Mouse (Mus musculus): ENCODE results near the gene Slc35g1.
"Not testable (repeated sequence)": the region's sequence is repeated elsewhere in the genome, so short reads cannot be mapped to it uniquely, and the experiment has no call there.

Slc35g1 gene

DNA sequence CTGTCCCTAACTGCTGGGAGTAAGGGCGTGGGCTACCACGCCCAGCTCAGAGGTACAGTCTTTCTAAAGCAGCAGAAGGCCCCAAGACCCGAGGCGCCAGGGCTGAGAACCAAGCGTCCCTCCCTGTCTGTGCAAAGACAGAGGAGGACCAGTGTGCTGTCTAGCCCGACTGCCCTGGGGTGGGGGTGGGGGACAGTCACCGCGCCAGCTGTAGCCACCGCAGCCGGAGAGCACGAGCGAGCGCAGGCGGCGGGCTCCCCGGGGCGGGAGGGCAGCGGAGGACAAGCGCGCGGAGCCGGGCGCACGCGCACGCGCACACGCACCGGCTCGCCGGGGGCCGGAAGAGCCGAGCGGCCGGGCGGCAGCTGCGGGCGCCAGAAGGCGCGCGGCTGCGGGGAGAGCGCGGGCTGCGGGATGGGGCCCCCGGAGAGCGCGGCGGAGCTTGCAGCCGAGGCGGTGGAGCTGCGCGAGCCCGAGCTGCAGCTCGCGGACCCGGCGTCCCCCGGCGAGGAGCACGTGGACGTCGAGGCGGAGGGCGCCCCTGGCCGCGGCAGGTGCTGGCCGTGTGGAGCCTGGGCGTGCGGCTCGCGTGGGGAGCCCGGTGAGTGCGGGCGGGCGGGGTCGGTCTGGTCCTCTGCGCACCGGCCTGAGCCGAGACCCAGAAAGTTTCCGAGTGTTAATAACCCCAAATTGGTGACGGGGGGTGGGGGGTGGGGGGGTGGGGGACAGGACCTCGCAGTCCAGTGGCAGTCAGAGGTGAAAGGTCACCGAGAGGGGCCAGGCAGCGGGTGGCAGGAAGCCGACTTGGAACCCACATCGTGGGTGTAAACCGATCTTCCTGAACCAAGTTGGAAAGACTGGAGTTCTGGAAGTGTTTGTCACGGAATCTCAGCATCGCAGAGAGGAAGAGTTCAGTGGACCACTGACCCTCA lies at the start of gene Slc35g1:
TSS of gene Slc35g1 (plus strand) at position 280 of the 932 bp plus-strand sequence.
- CTCF ChIA-PET, result no interaction called here

- CTCF ChIA-PET, result interaction anchor here (0.8 kb wide), 1 partner anchor 101 kb away, joined by 5 read pairs; no protein-coding TSS in a partner anchor
Observed at GRCm38 (mm10) chr19:38348271-38349012, 47.3 kb upstream of the Slc35g1 start.

DNA sequence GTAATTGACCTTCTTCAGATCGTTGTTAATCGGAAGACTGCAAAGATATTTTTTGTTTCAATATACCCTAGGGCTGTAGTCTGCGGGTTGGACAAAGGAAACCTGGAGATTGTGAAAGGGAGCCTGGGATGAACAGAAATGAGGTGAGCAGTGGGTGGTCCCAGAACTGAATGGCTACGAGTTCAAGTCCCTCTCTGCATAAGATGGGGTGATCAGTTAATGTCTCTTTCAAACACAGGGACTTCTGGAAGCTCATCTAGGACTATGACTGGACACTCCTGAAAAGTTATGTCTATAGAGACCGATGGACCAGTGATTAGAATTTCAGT lies 46.8 kb upstream of the Slc35g1 start:
- CTCF ChIA-PET, result interaction anchor here (0.8 kb wide), 1 partner anchor 101 kb away, joined by 5 read pairs; no protein-coding TSS in a partner anchor

GRCm38 (mm10) chr19:38351202-38351601 lies 44.6 kb upstream of the Slc35g1 start:
- CTCF ChIA-PET, result no interaction called here

- CTCF ChIA-PET, result no interaction called here
Observed at GRCm38 (mm10) chr19:38351728-38352127, 44.1 kb upstream of the Slc35g1 start.

GRCm38 (mm10) chr19:38352495-38353130 lies 43.2 kb upstream of the Slc35g1 start:
- CTCF ChIA-PET, result interaction anchor here (0.6 to 0.8 kb wide), 3 partner anchors 13 to 398 kb away, joined by 3 to 7 read pairs (median 5); no protein-coding TSS in a partner anchor

GRCm38 (mm10) chr19:38354279-38354678 lies 41.5 kb upstream of the Slc35g1 start:
- CTCF ChIA-PET, result no interaction called here

DNA sequence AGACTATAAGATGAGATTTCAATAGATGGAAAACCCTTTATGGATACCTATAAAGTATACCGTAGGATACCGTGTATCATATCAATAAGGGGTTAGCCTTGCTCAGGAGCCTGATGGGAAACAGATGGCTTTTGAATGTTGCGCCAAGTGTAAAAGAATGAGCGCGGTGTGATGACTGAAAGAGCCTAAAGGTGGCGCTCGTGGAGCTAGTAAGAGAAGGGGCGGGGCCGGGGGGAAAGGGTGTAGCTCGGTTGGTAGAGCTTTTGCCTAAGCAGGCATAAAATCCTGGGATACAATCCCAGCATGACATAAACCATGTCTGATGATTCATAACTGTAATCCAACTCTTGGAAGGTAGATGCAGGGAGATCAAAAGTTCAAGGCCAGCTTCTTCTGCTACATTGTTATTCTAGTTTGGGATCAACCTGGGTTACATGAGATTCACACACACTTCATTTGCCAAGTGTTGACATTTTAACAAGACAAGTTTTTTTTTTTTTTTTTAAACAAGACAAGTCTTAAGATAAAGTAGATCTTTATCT lies 40.9 kb upstream of the Slc35g1 start:
- CTCF ChIA-PET, result no interaction called here

DNA sequence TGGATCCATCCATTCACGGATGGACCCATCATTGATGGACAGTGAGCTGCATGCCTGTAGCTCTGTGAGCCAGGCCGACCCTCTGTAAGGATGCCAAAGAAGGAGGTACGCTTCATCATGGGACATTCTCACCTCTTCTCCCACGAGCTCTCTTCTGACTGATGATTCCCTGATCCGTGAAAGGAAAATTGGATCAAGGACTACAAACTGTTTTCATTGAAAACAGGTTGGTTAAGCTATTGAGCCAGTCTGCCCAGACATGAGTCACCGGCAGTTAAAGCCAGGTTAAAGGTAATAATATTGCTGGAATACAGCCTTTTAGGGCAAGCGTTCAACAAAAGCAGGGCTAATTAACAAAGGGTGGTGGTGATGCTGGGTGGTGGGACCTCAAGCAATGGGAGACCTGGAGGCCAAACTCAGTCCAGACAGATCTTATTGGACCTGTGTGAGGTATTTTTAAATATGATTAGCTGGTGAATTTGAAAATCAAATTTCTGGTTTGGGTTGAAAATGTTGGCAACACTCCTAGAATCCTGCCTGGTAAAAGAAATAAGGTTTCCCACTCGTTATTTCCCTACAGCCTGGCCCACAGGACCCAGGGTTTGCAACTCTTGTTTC lies 39.5 kb upstream of the Slc35g1 start:
- CTCF ChIA-PET, result no interaction called here

DNA sequence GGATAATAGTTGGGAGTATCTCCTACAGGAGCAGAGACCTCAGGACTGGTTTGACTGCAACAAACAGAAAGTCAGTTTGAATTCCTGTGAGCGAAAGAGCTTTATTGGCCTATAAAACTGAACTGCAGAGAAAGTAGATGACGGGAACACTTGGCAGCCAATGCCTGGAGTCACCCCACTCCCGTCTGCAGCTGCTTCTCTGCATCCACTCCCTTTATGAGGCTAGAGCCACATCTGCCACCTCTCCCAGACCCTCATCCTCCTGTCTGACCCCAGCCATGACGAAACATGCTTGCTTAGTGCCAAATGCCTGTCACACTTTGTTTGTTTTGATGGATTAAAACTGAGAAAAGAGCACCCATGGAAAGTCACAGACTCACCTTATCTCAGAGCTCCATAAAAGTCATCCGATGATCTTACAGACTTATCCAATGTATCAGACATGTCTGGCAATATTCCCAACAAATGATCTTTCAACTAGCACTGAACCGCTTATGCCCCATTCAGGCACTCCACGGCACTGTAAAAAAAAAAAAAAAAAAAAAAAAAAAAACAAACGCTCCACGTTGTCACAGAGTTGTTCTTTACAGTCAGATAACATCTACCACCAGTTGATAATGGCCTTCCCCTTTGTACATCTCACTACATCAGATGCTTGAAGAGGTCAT lies 37.7 kb upstream of the Slc35g1 start:
- CTCF ChIA-PET, result no interaction called here

DNA sequence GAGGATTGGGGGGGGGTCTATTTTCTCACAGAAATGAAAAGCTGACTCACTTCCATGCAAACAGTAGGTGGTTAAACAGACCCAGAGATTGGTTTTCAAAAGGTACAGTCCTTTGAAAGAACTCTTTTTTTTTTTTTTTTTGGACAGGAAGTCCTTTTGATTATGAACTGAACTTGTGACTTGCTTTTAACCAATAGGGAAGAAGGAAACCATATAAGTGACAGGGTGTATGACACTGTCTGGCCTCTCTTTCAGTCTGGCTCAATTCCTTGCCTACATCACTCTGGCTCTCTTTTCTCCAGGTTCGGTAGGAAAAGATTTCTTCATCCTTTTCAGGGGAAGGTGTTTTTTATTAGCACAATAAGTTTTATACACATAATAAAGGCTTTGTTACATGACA lies 36.5 kb upstream of the Slc35g1 start:
- CTCF ChIA-PET, result no interaction called here

GRCm38 (mm10) chr19:38361850-38362249 lies 33.9 kb upstream of the Slc35g1 start:
- CTCF ChIA-PET, result no interaction called here

DNA sequence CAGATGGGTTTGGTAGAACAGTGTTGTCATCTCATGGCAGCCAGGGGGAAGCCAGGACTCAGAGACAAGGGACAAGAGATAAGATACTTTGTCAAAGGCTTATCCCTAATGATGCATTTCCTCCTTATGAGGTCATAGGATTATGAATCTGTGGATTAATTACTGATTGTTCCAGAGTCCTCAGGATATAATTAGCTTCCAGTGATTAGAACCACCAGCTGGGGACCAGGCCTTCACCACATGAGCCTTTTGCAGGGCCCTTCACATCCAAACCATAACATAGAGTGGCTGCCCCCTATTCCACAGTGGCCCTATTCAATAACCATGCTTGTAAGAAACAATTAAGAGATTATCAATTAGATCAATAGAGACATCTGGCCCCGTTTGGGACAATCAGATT lies 32.4 kb upstream of the Slc35g1 start:
- CTCF ChIA-PET, result no interaction called here

DNA sequence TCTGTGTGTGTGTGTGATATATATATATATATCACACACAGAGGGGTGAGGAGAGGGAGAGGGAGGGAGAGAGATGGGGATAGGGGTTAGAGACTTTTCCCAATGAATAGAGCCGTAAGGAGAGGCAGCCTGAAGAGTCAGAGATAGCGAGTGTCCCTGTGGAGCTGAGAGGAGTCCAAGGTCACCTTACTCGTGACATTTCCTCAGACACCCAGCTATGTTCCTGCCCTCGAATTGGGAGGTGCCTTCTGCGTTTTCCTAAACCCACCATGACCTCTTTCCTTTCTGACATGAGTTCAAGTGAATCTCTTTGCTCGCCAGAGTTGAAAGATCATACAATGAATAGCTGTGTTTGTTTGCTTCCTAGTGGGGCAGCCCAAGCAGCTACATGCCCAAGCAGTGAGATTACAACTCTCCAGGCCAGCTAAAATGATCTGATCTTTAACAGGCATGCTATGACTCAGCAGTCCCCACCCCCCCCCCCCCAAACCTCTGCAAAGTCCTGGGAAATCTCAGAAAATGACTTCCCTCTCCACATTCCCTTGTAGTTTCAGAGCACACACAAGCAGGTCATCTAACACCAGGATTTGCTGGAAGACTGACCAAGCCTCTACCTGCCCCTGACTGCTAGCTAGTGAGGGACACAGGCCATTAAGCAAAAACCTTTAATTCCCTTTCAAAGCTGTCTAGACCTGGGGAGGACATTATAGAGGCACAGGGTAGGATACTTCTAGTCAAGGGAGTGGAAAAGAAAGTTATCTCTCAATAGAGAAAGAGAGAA lies 31.7 kb upstream of the Slc35g1 start:
- CTCF ChIA-PET, result no interaction called here

GRCm38 (mm10) chr19:38364939-38365614 lies 30.7 kb upstream of the Slc35g1 start:
- CTCF ChIA-PET, result interaction anchor here (0.6 kb wide), 1 partner anchor 26 kb away, joined by 3 read pairs; no protein-coding TSS in a partner anchor

GRCm38 (mm10) chr19:38372460-38373102 lies 23.2 kb upstream of the Slc35g1 start:
- CTCF ChIA-PET, result no interaction called here

DNA sequence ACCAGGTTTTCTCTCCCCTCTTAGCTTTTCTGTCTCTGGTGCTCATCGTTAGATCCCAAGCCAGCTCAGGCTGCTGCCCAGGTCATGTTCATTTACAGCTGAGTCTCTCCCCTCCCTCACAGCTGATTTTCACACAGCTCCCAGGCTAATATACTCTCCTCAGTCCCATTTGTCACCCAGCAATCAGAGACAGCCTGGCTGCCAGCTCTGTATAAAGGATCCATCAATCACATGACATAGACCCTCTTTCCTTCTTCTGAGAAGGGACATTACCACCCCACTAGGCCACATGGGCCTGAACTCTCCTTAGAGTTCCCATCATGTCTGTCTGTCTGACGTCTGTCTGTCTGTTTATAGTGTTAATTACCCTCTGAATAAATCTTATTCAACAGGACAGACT lies 22.4 kb upstream of the Slc35g1 start:
- CTCF ChIA-PET, result no interaction called here

DNA sequence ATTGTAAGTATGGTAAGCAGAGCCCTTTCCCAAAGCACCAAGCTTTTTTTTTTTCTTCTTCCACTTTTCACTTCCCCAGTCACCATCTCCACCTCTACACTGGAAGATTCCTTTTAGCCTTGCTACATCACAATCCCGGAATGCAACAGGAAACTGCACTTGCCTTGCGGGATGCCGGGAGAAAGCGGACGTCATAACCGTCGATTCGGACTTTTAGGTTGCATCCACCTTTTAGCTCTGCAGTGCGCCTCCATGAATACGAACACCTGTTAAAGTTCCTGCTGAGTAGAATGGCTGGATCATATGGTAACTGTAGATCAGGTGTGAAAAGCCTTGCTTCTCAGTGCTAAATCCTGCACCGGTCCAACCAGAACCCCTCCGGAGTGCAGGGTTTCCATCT lies 12.0 kb upstream of the Slc35g1 start:
- CTCF ChIA-PET, result no interaction called here

DNA sequence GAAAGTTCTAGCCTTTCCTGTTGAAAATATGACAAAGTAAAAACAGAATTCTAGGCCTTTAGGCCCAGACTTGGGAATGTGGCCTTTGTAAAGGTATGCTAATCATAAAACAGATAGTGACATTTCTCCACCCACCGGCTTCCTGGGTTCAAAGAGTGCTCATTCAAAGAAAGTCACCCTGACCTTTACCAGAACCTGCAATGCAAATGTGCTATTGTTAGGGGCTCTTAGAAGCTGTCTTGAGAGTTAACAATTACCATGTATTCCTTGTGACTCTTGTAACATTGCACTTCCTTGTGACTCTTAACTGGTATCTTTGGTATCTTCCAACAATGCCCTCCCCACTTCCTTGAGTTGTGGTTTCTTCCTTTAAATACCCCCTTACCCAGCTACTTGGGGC lies 8.8 kb upstream of the Slc35g1 start:
- CTCF ChIA-PET, result not testable (repeated sequence)
